Mouse (Mus musculus) adrenal gland, postnatal 4 days (tissue): ENCODE measurements around the gene Kmt5b. TPM values are rescaled to one million over a fixed set of nuclear protein-coding genes. Genes with fewer than 3 reads are reported as not detected.

Experiments
- DNase-seq, 2 experiments: peaks; one replicate each; pipeline ENCODE4 v3.0.0; 2021 to 2022; ENCODE audit warnings: low spot score in 2 of 2, mixed read lengths in 2 of 2
- total RNA-seq, 2 experiments: library from RNA; stranded (reverse); gene quantifications; 2 replicates each; pipeline ENCODE4 v1.2.3; 2021

Gene Kmt5b
- total RNA-seq, 2 experiments from 2014 or later: 69.7 to 70.8 TPM

DNA sequence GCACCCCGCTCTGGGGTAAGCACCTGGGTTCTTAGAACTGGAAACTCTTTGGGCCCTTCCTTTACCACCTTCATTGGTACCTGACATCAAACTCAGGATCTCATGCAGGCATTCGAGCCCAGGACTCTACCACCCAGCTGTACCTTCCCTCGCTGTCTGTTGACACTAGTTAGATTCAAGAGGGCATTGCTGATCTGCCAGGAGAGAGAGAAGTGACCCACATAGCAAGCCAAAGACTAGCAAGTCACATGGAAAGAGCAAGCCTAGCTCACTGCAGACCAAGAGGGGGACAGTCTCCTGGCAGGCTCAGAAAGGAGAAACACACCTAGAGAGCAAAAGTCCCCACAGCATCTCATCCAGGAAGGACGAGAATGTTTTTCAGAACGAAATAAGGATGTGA is 73.5 kb downstream of the Kmt5b start:
- DNase-seq: no peak

DNA sequence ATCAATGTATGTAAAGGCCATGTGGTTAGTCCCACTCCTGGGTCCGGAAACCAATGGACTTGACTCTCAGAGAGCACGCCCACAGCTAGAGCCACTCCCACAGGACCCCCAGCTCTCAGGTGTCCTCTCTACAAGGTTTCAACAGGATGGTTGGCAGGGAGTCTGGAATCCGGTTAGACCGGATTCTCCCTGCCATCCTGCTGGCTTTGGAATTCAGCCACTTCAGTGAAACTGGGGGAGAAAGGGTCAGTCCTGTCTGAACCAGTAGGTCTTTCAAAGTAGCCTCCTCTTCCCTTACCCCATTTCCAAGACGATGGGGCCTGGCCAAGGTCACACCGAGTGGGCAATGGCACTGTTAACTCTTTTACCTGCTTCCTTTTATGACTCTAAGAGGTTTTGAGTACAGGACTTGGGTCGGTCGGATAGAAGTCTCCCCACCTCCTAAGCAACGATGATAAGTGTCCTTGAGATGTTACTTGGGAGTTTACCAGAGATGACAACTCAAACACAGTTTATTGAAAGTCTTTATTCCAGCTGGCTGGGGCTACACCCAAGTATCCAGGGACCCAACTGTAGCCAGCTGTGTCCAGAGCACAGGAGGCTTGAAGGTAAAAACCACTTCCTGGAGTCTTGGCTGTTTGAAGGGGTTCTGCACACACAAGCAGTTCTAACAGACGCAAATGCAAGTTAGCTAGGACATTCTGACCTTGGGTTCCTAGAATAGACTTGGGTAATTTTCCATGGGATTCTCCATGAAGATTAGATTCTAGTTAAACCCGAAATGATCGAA is 75.3 kb downstream of the Kmt5b start:
- no peak for DNase-seq

DNA sequence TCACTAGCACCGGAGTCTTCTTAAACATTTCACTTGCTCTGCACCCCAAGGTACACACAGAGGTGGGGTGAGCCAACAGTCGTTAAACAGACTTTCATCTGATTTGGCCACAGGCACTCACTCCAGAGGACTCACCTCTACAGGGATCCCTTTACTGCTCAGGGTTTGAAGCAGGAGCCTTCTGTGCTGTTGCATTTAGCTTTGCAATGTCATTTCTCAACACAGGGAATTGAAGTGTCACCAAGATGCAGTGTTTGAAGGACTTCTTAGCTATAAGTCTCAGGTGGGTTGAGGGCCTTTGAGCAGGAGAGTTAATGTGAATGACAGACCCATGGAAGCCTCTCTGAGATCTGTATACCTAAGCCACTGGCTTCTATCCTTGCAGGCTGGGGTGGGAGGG is 76.4 kb downstream of the Kmt5b start:
- DNase-seq: no peak

DNA sequence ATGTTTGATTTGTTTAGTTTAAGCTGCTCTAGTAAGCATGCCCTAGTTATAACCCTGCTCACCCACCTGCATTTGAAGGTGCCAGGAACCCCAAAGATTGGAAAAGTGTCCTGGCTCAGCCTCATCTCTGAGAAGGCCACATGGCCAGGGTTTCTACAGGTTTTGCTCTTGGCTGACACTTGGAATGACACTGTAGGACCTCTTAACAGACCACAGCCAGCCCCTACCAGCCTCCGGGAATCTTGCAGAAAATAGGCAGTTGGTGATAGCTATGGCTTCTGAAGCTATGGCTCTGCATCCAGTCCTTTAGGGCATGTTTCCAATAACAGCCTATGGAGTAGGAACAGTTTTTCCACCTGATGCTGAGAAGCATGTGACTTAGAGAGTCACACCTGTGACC is 77.6 kb downstream of the Kmt5b start:
- DNase-seq: no peak

DNA sequence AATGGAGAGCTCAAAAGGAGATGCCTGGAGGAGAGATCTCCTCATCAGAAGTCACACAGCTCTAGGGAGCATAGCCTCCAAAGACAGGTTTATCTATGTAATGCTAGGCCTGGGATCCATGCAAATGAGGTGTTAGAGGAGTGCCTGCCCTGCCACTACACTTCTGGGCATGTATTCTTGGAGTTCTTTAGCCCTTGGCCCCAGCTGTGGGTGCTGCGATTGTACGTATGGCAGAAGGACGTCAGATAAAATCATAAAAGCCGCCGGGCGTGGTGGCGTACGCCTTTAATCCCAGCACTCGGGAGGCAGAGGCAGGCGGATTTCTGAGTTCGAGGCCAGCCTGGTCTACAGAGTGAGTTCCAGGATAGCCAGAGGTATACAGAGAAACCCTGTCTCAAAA is 78.1 kb downstream of the Kmt5b start:
- DNase-seq: no peak

DNA sequence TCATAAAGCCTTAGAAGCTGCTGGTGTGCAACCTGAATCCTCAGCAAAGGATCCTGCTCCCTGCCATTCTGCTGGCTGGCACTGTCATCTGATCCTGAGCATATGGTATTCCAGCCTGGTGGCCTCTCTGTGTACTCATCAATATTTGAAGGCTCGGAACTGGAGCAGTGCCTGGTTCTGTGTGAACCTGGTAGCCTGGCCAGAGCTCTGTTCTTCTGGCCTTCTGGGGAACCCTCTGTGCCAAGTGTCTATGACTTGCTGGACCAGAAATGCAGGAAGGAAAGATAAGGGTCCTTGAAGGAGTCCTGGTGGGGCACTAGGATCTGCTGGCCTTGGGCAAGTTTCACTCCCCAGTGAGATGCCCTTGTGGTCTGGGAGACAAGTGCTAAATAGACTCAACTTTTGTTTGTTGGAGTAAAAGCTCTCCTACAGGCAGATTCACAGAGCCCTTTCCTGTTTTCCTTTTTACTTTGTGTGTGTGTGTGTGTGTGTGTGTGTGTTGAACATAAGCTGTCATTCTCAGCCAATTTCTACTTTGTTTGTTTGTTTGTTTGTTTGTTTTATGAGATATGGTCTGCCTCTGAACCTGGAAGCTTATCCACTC is 78.7 kb downstream of the Kmt5b start:
- DNase-seq: no peak

DNA sequence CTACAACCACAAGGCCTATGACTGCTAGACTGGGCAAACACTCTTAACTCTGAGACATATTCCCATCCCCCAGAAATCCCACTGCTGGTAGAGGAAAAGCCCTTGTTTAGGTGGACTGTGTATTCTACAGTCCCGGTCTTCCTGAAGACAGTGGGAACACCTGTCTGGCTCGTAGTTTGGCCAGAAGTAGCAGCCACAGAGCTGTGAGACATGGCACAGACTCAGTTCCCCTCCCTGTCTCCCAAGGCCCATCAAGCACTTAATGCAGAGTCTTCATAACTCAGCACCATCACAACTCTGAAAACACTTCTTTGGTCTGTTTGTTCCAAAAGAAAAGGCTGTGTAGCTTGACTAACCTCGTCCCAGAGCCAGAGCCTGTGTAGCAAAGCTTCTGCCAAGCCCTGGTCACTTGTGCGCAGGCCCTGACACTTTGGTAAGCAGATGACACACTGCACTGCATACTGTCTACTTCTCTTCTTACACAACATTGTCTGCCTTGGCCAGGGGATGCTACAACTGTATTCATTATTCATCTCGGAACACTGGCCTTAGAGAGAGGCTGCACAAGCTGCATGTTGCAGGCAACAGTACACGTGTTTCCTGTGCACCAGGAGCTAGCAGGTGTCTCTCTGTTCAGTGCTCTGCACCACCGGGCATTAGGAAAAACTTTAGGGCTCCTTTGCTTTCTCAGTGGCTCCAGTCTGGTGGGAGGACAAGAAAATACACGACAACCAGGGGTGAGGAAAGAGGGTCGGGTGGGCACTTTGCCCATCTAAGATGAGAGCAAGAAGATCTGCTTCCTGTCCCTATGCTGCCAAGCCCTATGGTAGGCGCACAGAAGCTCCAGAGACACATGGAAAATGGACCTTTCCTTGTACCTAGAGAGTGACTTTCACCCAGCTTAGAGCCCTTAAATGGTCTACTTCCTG is 79.7 kb downstream of the Kmt5b start:
- no peak for DNase-seq

DNA sequence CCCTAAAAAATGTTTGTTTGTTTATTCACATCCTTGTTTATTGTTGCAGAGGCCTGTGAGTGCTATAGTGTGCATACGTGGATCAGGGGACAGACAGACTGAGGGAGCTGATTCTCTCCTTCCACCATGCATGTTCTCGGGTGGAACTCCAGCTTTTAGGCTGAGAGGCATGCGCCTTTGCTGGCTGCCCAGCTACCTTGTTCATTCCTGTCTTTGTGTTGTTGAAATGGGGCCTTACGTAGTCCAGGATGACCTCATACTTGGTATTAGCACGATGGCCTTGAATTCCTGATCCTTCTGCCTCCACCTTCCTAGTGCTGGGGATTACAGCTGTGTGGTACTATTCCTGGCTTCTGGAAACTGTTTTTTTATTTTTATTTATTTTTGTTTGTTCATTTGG is 80.5 kb downstream of the Kmt5b start:
- no peak for DNase-seq

DNA sequence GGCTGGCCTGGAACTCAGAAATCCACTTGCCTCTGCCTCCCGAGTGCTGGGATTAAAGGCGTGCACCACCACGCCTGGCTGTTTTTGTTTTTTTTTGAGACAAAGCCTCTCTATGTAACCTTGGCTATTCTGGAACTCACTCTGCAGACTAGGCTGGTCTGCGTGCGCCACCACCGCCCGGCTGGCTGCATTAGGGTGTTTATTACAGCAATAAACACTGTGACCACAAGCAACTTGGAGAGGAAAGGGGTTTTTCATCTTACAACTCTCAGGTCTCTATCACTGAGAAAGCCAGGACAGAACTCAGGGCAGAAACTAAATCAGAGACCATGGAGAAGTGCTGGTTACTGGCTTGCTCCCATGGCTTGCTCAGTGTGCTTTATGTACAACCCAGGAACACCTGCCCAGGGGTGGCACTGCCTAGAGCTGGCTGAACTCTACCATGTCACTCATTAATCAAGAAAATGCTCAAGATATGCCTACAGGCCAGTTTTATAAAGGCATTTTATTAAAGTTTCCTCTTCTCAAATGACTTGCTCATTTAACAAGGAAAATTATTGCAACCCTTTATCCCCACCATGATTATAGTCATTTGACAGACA is 81.1 kb downstream of the Kmt5b start:
- DNase-seq: no peak

DNA sequence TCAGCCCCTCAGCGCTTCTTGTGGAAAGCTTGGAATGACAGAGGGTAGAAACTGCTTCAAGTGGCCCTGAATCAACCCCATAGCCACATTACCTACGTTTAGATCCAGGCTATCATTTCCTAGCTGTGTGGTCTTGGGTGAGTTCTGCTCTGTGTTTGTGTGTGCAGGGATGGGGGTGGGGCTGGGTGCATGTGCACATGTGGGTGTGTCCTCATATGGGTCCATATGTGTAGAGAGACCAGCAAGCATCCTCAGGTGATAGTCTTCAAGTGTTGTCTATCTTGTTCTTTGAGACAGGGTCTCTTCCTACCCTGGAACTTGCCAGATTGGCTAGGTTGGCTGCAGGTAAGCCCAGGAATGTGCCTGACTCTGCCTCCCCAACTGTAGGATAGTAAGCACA is 82.0 kb downstream of the Kmt5b start:
- DNase-seq: no peak

DNA sequence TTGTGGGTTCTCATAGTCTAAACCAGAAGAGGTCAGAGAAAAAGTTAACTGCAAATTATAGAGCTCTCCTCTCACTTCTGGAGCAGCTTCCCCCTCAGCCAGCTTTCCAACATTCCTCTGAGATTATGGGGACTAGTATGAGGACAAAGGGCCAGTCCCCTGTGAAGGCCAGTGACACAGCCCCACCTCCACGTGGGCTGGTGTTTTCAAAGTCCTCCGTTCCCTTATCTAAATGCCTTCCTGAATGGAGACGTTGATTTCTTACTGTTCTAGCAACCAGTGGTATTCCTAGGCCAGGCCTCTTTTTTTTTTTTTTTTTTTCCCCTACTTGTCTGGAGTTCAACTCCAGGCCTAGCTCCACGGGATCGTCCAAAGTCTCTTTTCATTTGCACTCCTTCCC is 82.9 kb downstream of the Kmt5b start:
- DNase-seq: no peak

DNA sequence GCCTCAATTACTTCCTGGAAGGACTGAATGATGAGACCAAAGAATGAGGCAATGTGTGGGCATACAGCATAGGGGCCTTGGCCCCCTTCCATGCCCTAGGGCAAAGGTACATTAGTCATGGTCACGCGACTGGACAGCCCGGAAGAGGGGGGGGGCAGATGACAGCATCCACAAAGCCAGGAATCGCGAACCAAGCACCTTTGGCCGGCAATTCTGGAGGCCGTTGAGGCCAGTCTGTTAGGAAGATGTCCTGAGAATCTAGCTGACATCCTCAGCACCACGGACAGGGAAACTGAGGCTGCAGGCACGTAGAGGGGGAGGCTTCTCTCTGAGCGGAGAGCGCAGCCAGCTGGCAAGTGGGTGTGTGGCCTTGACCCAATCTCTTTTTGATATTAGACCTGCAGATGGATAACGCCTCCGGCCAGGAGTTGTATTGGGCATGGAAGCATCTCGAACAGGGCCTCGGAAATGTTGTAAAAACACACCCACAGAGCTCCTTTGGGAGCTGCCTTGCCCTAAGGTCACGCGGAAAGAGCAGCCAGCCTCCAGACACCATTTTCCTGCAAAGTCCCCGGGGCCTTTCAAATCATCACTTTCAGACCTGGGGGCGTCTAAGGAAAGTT is 83.7 kb downstream of the Kmt5b start:
- DNase-seq: peak in 1 of 2 experiments; percentile 44

DNA sequence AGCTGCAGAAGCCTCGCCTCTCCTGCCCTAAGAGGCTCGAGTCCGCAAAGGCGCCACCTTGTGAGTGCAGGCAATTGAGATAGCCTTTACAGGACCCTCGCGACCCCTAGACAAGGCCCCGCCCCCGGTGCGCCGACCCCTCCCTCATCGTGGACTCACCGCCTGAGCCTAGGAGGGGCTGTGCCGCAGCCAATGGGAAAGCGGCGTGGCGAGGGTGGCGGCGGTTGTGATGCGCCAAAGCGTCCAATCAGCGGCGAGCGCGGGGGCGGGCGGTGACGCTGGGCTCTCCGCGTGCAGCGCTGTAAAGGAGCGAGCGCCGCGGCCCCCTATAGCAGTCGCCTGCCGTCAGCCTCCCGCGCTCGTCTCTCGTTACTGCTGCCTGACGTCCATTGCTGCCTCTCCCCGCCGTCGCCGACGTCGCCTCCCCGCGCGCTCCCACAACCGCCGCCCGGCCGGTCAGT is 84.3 kb downstream of the Kmt5b start, which contains the start of gene Chka:
TSS of gene Chka (plus strand) at position 272 of the 461 bp plus-strand sequence.
- peak; percentile 90 to 97 for DNase-seq

DNA sequence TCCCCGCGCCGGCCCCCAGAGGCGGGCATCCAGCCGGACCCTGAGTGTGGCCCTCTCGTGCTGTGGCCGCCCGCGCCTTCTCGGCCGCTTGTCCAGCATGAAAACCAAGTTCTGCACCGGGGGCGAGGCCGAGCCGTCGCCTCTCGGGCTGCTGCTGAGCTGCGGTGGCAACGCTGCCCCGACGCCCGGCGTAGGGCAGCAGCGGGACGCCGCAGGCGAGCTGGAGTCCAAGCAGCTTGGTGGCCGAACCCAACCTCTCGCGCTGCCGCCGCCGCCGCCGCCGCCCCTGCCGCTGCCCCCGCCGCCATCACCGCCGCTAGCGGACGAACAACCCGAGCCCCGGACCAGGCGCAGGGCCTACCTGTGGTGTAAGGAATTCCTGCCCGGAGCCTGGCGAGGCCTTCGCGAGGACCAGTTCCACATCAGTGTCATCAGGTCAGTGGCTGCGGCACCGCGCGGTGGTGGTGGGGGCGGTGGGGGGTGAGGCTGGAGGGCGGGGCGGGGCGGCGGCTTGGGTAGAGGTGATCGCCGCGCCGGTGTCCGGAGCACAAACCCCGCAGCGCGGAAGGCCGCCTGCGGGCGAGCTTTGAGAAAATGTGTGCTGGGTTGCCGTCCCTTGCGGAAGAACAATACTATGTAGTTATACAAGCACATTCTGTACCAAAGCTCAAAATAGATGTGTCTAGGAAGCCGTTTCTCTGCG is 84.9 kb downstream of the Kmt5b start:
- DNase-seq: peak in 1 of 2 experiments; percentile 41

DNA sequence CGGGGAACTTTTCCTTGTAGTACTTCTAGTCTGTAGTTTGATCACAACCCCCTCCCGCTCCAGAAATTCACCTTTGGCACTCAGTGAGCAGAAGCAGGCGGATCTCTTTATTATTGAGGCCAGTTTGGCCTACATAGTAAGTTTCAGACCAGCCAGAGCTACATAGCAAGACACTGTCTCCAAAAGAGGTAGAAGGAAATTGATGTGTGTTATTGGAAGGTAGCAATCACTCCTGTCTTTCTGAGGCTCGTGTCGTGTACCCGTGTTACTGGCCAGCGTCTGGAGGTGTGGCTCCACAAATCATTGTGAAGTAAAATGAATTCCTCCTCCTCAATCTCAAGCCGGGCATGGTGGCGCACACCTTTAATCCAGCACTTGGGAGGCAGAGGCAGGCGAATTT is 85.9 kb downstream of the Kmt5b start:
- DNase-seq: no peak

DNA sequence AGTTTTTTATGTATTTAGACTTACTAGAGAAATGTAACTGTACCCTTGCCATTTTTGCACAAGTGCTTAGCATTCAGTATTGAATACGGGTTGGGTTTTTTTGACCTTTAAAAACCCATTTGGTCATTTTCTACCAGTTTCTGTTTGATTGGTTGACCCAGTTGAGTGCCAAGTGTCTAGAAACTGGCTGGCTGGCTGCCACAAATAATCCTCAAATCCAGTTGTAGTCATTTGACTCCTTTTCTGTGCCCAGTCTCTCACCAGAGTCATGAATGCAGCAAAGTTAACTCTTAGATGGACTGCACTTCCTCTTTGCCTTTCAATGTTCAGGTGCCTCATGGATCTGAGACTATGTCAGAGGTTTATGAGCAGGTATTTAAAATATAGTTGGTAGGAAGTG is 86.7 kb downstream of the Kmt5b start:
- DNase-seq: no peak

DNA sequence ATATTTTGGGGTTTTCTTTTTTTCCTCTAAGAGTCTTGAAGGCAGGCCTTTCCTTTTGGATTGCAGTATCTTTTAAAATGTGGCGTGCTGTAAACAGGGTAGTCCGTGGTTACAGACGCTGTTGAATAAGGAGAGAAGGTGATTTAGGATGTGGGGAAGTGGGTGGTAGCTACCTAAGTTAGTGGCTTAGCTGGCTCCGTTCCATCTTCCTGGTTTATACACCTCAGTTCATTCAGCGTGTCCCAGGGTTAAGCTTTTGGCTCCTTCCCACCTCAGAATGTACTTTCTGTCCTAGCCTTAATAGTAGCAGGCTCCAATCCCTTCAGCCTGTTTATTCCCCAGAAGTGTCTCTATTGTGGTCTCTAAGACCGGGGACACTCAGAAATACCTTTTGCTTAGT is 87.9 kb downstream of the Kmt5b start:
- DNase-seq: no peak

DNA sequence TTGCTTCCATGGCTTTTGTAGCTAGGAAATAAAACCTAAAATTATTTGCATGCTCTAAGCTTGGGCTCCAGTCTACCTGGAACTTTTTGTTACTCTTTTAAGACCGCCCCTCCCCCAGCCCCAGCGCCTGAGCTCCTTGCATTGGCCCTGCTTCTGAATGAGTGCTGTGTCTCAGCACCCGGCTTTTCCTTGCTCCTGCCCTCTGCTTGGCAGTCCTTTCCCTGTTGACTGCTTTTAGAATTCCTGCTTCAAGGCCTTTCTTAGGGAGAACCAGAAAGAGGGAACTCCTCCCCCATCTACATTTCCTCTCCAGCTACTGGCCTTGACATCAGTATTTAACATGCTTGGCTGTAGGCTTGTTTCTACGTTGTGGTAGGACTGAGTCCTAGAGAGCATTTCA is 88.4 kb downstream of the Kmt5b start:
- no peak for DNase-seq

DNA sequence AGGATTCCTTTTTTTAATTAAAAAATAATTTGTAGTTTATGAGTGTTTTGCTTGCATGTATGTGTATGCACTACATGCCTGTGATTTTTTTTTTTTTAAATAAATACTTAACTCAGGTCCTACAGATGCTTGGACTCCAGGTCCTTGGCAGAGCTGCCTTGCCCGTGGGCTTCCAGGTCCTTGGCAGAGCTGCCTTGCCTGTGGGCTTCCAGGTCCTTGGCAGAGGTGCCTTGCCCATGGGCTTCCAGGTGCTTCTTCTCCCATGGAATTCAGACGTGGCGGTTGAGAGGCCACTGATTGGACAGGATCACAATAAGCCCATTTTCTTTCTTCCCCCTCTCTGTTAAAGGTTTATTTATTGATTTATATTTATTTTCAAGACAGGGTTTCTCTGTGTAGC is 90.0 kb downstream of the Kmt5b start:
- DNase-seq: no peak

DNA sequence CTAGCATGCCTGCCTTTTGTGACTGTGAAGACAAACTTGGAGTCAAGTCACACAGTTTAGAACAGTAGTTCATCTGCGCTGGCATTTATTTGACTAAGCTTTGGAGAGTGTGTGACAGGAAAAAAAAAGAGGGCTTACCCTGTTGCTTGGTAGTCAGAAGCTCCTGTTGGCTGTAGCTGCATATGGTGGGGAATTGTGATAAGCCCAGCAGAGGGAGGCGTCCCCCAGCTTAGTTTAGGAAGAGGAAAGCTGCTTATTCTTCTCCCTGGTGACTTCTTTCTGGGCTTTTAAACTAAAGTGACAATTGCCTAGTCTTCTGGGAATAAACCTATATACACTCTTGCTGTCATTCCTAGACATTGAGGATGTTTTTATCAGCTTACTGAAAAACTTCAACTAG is 95.5 kb downstream of the Kmt5b start:
- no peak for DNase-seq
